Mouse (Mus musculus): Measurements from ENCODE around the gene Det1. TPM values are rescaled to one million over a fixed set of nuclear protein-coding genes. Genes with fewer than 3 reads are reported as not detected.

The Det1 gene
- total RNA-seq, 2 experiments from 2014 or later, result 6.3 to 7.6 TPM

- peak; percentile 47 to 87 for DNase-seq (ENCODE audit: low spot score in 2 of 2)
Measured at GRCm38 (mm10) chr7:78787793-78788380, 59.2 kb downstream of the Det1 start.

GRCm38 (mm10) chr7:78785906-78786305 is 61.2 kb downstream of the Det1 start:
- no peak for DNase-seq (ENCODE audit: low spot score in 2 of 2)

DNA sequence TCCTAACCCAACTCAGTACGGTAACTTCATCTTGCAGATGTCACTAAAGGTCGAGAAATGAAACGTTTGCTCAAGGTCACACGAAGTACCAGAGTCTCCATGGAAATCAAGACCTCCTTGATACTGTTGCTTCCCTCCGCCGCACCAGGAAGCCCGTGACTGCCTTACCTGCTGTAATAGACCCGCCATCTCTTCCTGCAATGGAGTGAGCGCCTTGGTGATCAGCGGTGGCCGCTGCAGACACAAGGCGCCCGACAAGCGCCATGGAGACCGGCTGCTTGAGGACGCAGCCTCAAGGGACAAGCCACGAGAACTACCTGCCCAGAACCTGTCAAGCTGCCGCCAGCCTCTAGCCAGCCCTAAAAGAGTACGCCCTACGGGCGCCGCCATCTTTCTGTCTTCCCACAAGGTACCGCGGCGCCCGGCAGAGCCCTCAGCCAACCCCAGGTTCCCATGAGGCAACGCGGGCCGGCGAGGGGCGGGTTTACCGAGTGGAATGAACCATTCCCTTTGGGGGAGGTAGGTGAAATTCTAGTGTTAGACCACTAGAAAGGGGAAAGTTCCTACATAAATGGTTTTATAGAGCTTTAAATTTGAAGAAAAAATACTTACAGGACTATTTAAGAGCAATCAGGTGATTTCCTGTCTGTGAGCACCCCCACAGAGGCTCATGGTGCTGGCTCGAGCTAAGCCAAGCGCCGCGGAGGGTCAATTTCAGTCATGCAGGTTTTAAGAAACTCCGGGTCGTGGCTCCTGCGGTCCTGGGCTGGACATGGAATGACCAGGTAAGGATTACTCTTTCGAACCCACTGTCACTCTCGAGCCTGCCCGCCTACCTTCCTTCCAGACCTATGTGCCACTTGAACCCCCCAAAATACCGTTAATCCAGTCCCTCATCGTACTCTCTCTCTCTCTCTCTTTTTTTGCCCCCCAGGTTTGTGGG is 64.2 kb downstream of the Det1 start, which contains the start of the genes Mrps11 and Mrpl46:
Mrps11 (plus strand) TSS at position 481 of the 943 bp plus-strand sequence.
Mrpl46 (minus strand) TSS at position 893 of the 943 bp plus-strand sequence.
- DNase-seq (ENCODE audit: low spot score in 2 of 2), result peak; percentile 78 to 87

GRCm38 (mm10) chr7:78778741-78779140 is 68.3 kb downstream of the Det1 start:
- DNase-seq (ENCODE audit: low spot score in 2 of 2), result no peak

Small RNA genes within 50 kb of the gene (microRNA-seq; reads per million reads assigned to microRNA genes)
- gene Mir7-2, result 159 to 282 reads per million in 2 experiments

Other genes starting within 250 kb of the Det1 start
- gene Ntrk3, start 109.3 kb downstream of the Det1 start, total RNA-seq (2021), result 100 to 1,000 TPM; 182 to 195 TPM
- gene Mrps11, start 64.1 kb downstream of the Det1 start, total RNA-seq (2021), result 10 to 100 TPM; 39.9 to 40.9 TPM
- 10 to 100 TPM; 29.2 to 29.7 TPM for gene Mrpl46, start 63.7 kb downstream of the Det1 start, total RNA-seq (2021)
- 10 to 100 TPM; 21.5 to 24.1 TPM for gene Aen, start 48.6 kb upstream of the Det1 start, total RNA-seq (2021)
- under 1 TPM; 0.68 to 0.69 TPM for gene Isg20, start 66.2 kb upstream of the Det1 start, total RNA-seq (2021)
- 1 to 10 TPM; 2.7 to 2.8 TPM for gene Acan, start 206.2 kb upstream of the Det1 start, total RNA-seq (2021)

All from layer of hippocampus, adult 18-20 months (tissue).